Mouse (Mus musculus) right cerebral cortex, postnatal 36 days (tissue): ENCODE measurements around the gene Rnase10.
"Not testable (repeated sequence)": the region's sequence is repeated elsewhere in the genome, so short reads cannot be mapped to it uniquely, and the experiment has no call there.

Experiments
- DNase-seq, 2 experiments: peaks; one replicate each; pipeline ENCODE4 v3.0.0; 2022; ENCODE audit warnings: low spot score in 2 of 2, mixed read lengths in 1 of 2

Gene Rnase10

DNA sequence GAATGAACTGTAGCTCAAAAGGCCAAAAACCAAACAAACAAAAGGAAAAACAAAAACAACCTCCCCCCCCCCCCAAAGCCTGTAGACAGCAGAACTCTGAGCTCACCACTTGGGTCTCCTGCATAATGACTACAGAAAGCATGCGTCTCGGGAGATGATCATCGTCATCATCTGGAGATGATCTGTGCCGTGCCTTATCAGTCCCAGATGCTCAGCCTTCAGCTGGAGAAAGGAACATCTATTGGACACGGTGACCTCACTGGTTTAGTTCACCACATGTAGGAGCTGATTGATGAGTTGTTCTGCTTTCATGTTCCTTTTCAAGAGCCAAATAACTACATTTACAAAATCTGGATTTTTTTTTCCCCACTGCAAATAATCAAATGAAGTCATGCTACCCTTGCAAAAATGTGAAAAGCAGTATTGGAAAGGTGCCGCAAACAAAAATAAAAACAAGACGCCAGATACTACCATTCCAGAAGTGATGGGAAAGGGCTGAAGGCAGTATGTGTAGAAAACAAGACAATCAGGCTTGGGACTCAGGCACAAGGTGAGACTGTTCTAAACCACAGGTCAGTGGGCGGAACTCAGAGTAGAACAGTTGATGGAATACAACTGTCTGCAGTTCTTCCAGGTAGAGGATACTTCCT, at the start of gene Rnase10:
Gene Rnase10 (plus strand): TSS at position 600 of the 650 bp plus-strand sequence.
- no peak for DNase-seq

DNA sequence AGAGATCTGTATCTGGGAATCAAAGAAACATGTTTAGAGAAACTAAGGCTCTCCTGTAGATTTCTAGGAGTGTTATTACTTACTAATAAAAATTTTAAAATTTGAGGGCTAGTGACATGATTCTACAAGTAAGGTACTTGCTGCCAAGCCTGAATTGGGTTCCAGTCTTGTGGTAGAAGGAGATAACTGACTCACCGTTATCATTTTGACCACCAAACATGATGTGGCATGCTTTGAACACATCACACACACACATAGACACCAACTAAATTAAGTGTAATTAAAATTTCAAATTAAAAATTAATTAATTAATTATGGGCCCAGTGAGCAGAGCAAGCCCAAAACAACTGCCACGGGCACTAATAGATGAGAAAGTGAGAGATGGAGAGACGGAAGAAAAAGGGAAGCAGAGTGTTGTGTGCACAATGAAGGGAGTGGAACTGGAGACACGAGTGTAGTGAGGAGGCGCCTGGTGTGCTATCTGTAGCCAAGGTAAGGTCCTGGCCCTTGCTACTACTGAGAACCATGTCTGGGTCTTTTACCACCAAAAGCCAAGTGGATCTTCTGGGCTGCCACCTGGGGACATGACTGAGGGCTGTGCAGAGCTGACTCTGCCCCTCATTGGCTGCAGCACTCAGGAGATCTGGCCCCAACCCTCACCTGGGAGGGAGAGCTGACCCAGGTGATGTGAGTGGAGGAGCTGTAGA, 49.1 kb upstream of the Rnase10 start:
- not testable (repeated sequence) for DNase-seq

DNA sequence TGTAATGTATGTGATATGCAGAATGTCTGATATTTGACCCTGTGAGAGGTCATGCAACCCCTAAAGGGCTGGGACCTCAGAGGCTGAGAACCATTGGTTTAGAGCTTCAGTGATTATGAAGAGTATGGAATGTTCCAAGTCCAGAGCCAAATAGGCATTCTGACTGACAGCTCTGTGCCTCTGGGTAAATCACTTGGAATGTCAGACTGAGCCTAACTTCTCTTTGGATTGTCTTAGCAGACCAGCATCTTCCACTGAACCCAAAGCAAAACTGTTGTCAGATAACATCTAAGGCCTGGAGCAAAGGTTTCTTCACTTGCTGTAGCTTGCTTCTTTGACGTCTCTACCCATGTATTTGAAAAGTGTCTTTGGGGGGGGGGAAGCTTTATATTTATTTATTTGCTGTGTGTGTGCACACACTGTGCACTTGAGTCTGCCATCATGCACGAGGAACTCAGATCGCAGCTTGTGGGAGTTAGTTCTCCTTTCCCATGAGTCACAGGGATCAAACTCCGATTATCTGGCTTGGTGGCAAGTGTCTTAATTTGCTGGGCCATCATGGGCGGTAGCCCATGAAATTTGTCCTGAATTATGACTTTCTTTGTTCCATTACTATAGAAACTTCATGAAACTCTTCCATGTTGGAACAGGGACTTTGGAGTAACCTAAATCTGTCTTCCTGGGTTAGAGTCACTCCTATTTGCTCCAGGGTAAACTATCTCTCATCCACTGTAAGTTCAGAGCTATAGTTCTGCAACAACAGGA, 39.2 kb upstream of the Rnase10 start:
- DNase-seq: no peak

DNA sequence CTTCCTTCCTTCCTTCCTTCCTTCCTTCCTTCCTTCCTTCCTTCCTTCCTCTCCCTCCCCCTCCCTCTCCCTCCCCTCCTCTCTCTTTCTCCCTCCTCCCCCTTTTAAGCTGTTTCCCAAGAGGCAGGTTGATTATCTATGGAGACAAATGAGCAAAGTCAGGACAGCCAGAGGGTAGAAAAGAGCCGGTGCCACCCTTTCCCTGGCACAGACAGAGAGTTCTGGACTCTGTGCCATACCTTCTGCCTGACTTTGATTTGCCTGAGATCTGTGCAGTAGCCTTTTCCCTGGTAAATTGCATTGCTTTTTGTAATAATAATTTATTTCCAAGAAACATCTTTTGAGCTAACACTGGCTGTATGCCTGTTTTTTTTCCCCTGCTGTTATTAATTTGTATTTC, 38.5 kb upstream of the Rnase10 start:
- no peak for DNase-seq

DNA sequence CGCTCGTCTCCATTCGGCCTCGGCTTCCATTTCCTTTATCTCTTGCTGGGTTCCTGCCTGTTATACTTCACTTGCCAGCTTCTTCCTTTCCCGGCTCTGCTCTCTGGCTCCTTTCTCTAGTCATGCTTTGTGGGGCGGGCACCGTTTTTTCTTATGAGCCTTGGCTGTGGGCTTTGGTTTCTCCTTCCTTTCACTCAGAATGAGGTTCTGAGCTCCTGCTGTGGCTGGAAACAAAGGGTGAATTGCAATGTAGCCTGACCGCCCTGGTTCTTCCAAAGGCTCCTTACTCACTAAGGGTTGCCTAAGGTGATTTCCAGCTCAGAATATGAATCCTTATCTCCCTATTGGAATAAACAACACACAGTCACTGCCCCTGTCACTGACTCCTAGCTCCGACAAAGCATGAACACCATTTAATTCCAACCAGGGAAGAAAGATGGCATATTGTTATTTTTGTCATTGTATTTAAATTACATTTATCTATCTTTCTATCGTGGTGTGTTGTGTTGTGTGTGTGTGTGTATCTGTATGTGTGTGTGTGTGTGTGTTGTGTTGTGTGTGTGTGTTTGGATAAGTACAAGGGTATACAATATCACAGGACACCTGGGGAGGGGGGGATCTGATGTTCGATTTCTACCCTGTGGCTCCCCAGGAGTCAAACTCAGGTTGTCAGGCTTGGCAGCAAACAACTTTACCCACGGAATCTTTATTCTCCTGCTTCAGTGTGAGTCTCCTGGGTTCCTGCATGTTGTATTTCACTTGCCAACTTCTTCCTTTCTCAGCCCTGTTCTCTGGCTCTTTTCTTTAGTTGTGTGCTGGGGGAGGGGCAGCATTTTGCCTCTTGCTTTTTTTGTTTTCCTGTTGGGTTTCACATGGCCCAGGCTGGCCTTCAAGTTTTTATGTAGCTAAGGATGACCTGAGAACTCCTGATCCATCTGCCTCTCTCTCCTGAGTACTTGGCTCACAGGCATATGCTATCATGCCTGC, 37.7 kb upstream of the Rnase10 start:
- DNase-seq: peak; percentile 29 to 39

DNA sequence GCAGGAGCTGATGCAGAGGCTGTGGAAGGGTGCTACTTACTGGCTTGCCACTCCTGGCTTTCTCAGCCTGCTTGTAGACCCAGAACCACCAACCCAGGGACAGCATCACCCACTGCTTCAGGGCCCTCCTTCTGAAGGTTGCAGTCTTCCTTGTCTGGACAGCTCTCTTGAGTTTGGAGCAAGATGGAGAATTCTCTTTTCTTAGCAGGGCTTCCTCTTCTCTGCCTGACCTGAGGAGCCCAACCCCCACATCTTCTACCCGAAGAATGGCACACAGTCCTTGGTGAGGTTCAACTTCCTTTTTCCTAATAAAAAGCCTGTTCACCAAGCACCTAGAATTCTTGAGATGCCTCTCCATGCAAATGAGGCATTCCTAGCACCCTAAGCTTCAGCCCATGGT, 36.7 kb upstream of the Rnase10 start:
- no peak for DNase-seq

DNA sequence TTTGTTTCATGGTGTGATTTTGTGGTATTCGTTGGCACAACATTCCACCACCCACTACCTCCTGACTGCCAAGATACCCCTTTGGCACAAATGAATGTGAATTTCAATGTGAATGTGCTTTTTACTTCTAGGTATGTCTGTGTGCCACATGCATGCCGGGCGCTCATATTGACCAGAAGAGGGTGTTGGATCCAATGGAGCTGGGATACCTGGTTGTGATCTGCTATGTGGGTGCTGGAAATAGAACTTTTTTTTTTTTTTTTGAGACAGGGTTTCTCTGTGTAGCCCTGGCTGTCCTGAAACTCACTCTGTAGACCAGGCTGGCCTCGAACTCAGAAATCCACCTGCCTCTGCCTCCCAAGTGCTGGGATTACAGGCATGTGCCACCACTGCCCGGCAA, 34.5 kb upstream of the Rnase10 start:
- not testable (repeated sequence) for DNase-seq

DNA sequence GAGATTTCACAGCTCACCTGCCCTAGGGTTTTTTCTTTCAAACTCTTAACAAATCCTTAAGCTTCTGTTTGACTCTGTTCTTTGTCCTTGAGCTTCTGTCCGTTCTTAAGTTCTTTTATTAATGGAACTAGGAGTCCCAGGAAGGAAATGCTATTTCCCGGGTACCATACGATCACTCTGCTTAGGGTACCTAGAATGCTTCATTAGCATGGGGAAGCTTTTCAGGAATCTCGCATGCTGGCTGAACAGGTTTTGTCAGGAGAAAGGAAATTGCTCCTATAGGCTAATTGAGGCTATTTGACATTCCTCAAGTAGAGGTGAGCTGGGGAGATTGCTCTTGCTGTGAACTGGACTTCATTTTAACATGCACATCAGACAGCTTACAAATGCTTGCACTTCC, 33.9 kb upstream of the Rnase10 start:
- DNase-seq: no peak

DNA sequence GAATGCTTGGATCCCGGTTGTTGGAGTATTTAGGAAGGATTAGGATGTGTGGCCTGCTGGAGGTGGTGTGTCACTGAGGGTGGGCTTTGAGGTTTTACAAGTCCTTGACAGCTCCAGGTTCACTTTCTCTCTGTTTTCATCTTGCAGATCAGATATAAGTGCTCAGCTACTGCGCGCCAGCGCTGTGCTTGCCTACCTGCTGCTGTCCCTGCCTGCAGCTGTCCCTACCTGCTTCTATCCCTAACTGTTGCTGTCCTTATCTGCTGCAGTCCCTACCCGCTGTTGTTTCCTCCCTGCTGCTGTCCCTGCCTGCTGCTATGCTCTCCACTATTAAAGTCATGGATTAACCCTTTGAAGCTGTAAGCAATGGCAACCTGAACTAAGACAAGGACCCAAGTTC, 32.5 kb upstream of the Rnase10 start:
- no peak for DNase-seq

DNA sequence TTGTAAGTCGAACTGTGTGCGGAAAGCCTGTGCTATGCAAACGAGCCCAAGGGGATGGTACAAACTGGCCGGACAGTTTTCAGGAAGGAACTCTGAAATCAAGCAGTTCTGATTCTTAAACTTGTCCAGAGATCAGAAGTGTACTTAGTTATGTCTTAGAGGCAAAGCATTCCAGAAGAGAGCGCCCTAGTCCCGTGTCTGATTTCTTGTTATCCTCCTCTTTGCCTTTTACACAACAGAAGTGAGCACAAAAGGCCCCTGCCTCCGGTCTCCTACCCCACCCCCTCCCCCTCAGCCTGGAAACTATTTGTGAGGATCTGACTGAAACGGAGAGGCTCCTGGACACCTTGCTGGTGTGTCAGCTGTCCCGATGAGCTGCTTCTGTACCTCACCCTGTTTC, 30.9 kb upstream of the Rnase10 start:
- no peak for DNase-seq

DNA sequence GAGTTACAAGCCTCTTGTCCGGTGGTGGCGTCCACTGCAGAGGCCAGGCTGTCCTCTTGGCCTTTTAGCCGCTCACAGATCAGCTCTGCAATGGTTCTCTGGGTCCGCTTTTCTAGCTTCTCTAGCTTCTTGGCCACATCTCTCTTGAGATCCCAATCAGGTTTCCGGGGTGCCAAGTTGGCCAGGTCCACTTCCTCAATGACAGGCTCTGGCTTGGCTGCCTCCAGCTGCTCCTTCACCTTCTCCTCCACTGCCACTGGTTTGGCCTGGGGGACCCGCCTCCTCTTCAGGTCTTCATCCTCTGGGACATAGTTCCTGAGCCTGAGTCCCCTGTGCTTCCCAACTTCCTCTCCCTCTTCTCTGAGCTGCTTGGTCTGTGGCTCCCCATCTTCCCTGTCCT, 29.1 kb upstream of the Rnase10 start:
- not testable (repeated sequence) for DNase-seq

DNA sequence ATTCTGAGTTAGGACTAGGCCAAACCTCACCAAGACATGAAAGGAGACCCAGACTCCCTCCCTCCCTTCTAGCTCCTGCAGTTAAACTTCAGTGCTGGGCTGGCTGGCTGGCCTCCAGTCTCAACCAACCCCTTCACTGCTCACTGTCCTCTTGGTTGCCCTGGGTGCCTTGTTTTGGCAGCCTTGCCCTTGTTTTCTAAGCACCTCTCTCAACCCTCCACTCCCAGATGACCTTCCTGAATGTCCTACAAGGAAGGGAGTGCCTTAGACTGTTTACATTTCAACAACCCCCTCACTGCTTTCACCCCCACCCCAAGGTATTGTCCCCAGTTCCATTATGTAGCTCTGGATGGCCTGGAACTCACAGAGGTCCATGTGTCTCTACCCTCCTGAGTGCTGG, 27.9 kb upstream of the Rnase10 start:
- no peak for DNase-seq

DNA sequence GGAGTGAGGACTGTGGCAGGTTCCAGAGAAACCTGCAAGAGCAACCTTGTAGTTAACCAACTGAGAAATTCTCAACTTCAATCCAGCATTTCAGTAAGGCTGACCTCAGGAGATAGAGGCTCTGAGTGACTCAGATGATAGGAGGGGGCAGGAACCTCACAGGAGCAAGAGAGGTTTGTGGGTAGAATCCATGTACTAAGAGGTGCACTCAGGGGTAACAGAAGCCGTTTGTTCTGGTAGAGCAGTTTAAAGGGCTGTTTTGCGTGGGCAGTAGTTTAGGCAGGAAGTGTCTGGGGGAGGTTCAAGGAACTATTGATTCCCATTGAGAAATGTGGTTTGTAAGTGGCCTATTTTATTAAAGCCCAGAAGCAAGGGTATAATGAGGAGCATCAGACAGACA, 26.3 kb upstream of the Rnase10 start:
- DNase-seq: no peak

DNA sequence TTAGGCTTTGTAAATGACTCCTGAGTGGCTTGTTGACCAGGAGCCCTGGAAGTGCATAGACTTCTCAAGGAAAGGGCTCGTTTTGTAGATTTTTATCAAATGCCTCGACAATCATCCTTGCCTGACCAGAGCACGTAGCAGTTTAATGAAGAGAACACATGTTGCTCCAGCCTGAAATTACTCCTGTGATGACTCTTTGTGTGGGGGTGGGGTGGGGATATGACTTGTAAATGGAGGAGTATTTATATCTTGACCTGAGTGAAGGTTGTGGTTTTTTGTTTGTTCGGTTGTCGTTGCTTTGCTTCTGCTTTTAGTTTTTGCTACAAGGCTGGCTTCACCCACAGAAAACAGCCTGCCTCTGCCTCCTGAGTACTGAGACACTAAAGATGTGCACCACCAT, 25.7 kb upstream of the Rnase10 start:
- DNase-seq: no peak

DNA sequence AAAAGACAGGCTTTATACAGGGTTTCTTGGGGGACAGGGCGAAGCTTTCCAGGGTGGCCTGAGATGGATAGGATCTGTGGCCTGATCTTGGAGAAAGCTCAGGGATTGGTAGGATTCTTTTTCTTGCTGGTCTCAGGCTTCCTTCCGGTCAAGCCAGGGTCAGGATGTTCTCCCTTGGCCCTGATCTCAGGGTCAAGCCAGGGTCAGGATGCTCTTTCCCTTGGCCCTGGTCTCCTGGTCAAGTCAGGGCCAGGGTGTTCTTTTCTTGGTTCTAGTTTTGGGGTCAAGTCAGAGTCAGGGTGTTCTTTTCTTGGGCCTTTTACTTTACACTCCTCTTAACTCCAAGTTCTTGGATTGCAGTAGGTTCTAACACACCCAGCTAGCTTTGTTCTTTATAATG, 19.9 kb upstream of the Rnase10 start:
- DNase-seq: no peak

DNA sequence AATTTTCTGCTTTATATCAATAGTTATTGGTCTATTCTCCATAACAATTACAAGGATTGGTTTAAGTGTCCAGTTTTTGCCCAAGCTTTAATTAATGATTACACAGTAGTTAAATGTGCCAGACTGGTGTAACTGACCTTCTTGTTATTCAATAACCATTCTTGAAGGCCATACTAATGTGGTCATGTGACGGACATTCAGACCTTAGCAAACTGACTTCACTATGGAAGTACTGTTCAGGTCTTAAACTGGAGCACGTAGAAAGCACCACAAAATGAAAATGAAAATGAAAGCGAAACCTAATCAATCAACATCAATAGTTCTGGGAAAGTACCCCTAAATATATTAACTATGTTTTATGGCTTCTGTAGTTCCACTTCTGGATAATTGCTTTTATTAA, 16.5 kb upstream of the Rnase10 start:
- no peak for DNase-seq

DNA sequence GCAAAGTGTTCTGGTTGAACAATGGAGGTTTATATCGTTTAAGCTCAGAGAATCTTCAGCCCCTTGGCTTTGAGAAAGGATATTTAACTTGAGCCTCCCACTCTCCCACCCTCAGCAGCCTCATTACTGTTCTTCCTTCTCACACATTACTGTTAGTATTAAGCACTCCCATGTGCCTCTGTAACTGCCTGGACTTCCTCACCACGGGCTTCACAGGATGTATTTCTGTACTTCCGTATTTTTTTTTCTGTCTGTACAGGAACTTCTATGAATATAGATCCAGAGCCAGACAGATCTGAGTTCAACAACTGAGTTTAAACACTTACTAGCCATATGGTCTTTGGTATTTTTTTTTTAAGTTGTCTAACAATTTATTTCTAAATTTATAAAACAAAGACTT, 10.5 kb upstream of the Rnase10 start:
- no peak for DNase-seq

DNA sequence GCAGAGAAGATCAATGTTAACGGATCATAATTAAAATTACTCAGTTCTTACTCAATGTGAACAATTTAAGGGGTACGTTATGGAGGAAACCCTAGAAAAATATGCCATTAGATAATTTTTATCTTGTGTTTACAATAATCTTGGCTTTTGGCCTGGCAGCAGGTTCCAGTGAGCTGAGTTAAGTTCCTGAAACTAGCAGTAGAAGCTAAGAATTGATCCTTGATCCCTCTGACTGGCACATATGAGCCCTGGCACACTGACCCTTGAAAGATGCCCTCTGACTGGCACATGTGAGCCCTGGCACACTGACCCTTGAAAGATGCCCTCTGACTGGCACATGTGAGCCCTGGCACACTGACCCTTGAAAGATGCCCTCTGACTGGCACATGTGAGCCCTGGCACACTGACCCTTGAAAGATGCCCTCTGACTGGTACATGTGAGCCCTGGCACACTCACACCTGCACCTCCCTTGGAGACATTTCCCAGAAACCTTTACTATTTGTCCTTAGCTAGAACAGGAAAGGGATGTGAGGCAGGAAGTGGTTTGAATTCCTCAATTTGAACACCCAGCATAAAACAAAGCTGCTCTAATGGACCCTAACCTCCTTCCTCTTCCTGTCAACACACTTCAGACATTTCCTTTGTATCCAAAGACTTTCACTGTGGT, 9.4 kb upstream of the Rnase10 start:
- no peak for DNase-seq

DNA sequence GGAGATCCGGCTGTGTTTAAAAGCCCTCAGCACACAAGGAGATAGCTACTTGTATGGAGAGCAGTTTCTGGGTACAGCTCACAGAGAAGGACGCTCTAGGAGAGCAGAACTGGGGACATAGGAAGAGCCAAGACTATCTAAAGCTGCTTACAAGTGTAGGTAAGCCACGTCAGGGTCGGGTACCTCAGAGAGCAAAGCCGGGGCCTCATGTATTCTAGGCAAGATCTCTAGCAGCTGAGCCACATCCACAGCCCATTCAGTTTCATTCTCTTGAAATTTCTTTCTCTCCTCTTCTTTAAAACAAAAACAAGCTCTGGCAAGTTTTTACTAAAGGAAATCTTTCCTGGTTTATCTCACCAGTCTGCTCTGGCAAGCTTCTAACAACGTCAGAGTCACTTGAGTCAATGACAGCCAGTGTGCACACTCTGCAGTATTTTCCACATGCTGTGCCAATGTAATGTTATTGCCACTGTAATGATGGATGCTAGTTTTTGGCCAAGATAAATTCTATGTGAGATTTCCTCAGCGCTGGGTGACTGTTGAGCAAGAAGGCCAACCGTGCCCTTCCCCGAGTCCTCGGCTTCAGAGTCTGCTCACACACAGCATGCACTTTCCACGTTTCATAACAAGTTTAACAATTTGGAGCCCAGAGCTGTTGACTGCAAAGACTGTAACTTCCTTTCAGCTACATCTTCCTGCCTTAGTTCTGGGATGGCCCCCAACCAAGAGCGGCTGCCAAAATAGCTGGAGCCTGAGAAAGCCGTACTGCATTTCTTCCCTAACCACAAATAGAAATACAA, 563 bp downstream of the Rnase10 start:
- DNase-seq: peak; percentile 32 to 43

DNA sequence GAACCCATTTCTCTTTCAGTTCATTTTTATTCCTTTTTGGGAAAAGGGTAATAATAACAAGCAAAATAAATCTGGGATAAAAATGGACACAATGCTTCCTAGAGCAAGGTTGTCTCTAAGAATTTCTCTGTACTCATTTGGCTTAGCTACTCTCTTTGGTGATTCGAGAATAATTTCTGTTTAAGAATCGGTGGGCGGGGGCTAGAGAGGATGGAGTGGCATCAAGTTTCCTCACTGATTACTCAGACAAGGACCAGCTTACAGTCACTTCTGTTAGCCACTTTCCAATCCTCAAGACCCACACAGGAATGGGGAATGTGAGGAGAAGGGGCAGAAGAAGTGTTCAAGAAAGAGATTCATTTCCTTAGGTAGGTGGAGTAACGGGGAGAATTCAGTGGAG, 1.2 kb downstream of the Rnase10 start:
- no peak for DNase-seq
